Mouse (Mus musculus): ENCODE measurements around the gene Kcns3. TPM values are rescaled to one million over a fixed set of nuclear protein-coding genes. Genes with fewer than 3 reads are reported as not detected.

Kcns3 gene
- 0.48 and 0.72 TPM in 2 replicates for polyA plus RNA-seq (2012; rRNA removed; ENCODE audit: low replicate concordance)

DNA sequence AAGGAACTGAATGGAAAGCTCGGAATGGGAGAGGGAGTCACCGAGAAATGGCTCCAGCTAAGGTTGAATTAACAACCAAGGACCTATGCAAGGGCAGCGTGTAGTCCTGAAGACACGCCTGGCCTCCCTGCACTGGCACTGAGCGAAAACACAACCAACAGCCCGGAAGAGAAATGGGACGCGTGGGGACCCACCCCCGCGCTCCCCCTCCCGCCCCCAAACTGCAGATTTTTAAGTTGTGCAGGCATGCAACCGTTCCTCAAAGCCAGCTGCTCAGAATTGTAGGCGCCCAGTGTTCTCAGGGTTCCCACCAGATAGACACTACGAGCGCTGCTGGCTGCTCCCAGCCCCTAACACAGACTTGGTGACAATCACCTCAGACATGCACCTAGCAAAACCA is at the start of gene Kcns3:
Gene Kcns3, minus strand, starts transcription at position 42 of the 400 bp plus-strand sequence.

Other genes starting within 250 kb of the Kcns3 start
- not detected in 2 replicates for gene Msgn1, start 57.9 kb upstream of the Kcns3 start, polyA plus RNA-seq (2012; rRNA removed; ENCODE audit: low replicate concordance)
- gene Gen1, start 114.7 kb upstream of the Kcns3 start, polyA plus RNA-seq (2012; rRNA removed; ENCODE audit: low replicate concordance): 0.06 TPM in 1 of 2 replicates, not detected in the other
- 0.51 and 0.82 TPM in 2 replicates for gene Smc6, start 114.8 kb upstream of the Kcns3 start, polyA plus RNA-seq (2012; rRNA removed; ENCODE audit: low replicate concordance)